Mouse (Mus musculus) adrenal gland, adult 8-10 months (tissue): ENCODE measurements at regions not wholly inside any gene's neighbourhood (a gene's known extent, or its start where the extent isn't known, plus 50 kb on each side); places are given as distances from the start of the nearest gene placed in this dataset.
A peak's percentile ranks its signal among the peaks of the same experiment; 100 is the strongest.

Source experiments
- DNase-seq: peaks from one replicate; pipeline ENCODE4 v3.0.0; 2022

GRCm38 (mm10) chr13:59956441-59956840, 133.5 kb upstream of the Tut7 start:
- no peak for DNase-seq

GRCm38 (mm10) chr13:59952809-59953208, 129.9 kb upstream of the Tut7 start:
- no peak for DNase-seq

GRCm38 (mm10) chr13:59952116-59952515, 129.2 kb upstream of the Tut7 start:
- DNase-seq, result no peak

- no peak for DNase-seq
Measured at GRCm38 (mm10) chr13:59950281-59950680, 127.3 kb upstream of the Tut7 start.

GRCm38 (mm10) chr13:59949471-59949870, 126.5 kb upstream of the Tut7 start:
- no peak for DNase-seq

GRCm38 (mm10) chr13:59948496-59949138, 125.7 kb upstream of the Tut7 start:
- DNase-seq, result no peak

GRCm38 (mm10) chr13:59947461-59947860, 124.5 kb upstream of the Tut7 start:
- DNase-seq, result no peak

GRCm38 (mm10) chr13:59946509-59946908, 123.6 kb upstream of the Tut7 start:
- DNase-seq, result no peak

GRCm38 (mm10) chr13:59945631-59946030, 122.7 kb upstream of the Tut7 start:
- DNase-seq, result no peak

- DNase-seq, result no peak
Measured at GRCm38 (mm10) chr13:59943602-59944140, 120.7 kb upstream of the Tut7 start.

GRCm38 (mm10) chr13:59943020-59943419, 120.1 kb upstream of the Tut7 start:
- DNase-seq, result no peak

GRCm38 (mm10) chr13:59941519-59941918, 118.6 kb upstream of the Tut7 start:
- no peak for DNase-seq

- no peak for DNase-seq
Measured at GRCm38 (mm10) chr13:59940414-59941205, 117.7 kb upstream of the Tut7 start.

GRCm38 (mm10) chr13:59939886-59940285, 116.9 kb upstream of the Tut7 start:
- no peak for DNase-seq

GRCm38 (mm10) chr13:59937147-59937546, 114.2 kb upstream of the Tut7 start:
- no peak for DNase-seq

- DNase-seq, result no peak
Measured at GRCm38 (mm10) chr13:59934556-59934955, 111.6 kb upstream of the Tut7 start.

- no peak for DNase-seq
Measured at GRCm38 (mm10) chr13:59934093-59934492, 111.1 kb upstream of the Tut7 start.

GRCm38 (mm10) chr13:59927379-59928111, 104.6 kb upstream of the Tut7 start:
- no peak for DNase-seq

- DNase-seq, result no peak
Measured at GRCm38 (mm10) chr13:59925845-59926481, 103.0 kb upstream of the Tut7 start.

GRCm38 (mm10) chr13:59917185-59917584, 94.2 kb upstream of the Tut7 start:
- no peak for DNase-seq

- DNase-seq, result peak; percentile 30
Measured at GRCm38 (mm10) chr13:59916166-59917044, 93.5 kb upstream of the Tut7 start.

- DNase-seq, result no peak
Measured at GRCm38 (mm10) chr13:59915734-59916133, 92.8 kb upstream of the Tut7 start.
